Mouse (Mus musculus): Measurements from ENCODE around the gene Usp7. TPM values are rescaled to one million over a fixed set of nuclear protein-coding genes. Genes with fewer than 3 reads are reported as not detected.
A peak's percentile ranks its signal among the peaks of the same experiment; 100 is the strongest.

The Usp7 gene
- polyA plus RNA-seq (2015; fragmentation: Nextera tagmentation; extraction: Ambion mirVana), result 12.5 and 15.6 TPM in 2 replicates

DNA sequence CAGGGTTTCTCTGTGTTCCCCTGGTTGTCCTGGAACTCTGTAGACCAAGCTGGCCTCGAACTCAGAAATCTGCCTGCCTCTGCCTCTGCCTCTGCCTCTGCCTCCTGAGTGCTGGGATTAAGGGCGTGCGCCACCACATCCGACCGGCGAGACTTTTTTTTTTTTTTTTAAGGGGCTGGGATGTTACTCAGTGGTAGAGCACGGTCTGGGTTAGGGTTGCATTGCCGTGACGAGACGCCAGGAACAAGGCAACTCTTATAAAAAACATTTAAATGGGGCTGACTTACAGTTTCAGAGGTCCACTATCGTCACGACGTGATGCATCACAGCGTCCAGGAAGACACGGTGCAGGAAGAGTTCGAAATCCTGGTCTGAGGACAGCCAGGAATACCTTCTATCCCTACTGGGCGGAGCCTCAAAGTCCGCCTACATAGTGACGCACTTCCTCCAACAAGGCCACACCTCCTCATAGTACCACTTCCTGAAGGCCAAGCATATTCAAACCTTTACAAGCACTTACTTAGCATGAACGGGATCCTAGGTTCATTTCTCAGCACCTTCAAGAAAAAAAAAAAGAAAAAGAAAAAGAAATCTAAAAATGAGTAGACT lies at the start of gene Usp7:
Gene Usp7, minus strand, starts transcription at position 360 of the 609 bp plus-strand sequence.
- Histone ChIP-seq H3K27me3 (no peaks in the 10 kb centered on the region), H3K9ac (no peak within 1 kb of the TSS), H3K4me3 (no peak within 1 kb of the TSS), H3K36me3 (no peaks in the 10 kb centered on the region), H3K27ac (no peak within 1 kb of the TSS), H3K9me3 (replicated peaks) (no peaks in the 10 kb centered on the region), H3K4me2 (no peak within 1 kb of the TSS), H3K4me1 (replicated peaks) (no peaks in the 10 kb centered on the region)
- WGBS, result 88% methylated on average over 20 of the region's 20 CpGs
- ATAC-seq (replicated peaks; ENCODE audit: insufficient number of reproducible peaks, insufficient read depth, low FRiP score, low read depth), result no peak

- ATAC-seq (replicated peaks; ENCODE audit: insufficient number of reproducible peaks, insufficient read depth, low FRiP score, low read depth), result no peak
- Histone ChIP-seq H3K27ac (no peak overlapping the region), H3K27me3 (no peaks in the 10 kb centered on the region), H3K4me3 (no peak overlapping the region), H3K9ac (no peak overlapping the region), H3K4me2 (no peak overlapping the region), H3K36me3 (peaks cover 42% of the 10 kb centered on the region), H3K4me1 (replicated peaks) (peaks cover 5% of the 10 kb centered on the region; the same call in 1 of the 2 replicates), H3K9me3 (replicated peaks) (no peaks in the 10 kb centered on the region)
- 91% methylated on average over 3 of the region's 3 CpGs for WGBS
Measured at GRCm38 (mm10) chr16:8840557-8840956, 48.4 kb upstream of the Usp7 start.

DNA sequence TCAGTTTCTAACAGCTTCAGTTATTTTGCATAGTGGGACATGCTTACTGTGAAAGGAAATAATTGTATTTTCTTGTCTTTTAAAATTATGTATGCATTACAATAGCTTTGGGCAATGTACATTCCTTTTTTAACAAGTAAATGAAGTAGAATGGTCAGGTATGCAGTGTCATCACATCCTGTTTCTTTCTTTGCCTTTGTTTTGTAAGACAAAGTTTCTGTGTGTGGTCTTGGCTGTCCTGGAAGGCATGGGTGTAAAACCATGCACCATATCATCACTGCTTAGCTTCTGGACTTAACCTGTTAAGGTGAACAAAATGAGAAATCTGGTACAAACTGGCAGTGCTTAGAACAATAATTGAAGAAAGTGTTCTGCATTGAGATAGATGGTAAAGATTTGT lies 46.8 kb upstream of the Usp7 start:
- H3K9me3 ChIP-seq (replicated peaks), result no peaks in the 10 kb centered on the region
- peaks cover 39% of the 10 kb centered on the region for H3K36me3 ChIP-seq
- no peak for ATAC-seq (replicated peaks; ENCODE audit: insufficient number of reproducible peaks, insufficient read depth, low FRiP score, low read depth)
- H3K9ac ChIP-seq, result no peak overlapping the region
- no peaks in the 10 kb centered on the region for H3K27me3 ChIP-seq
- H3K4me2 ChIP-seq, result no peak overlapping the region
- H3K27ac ChIP-seq, result no peak overlapping the region
- H3K4me3 ChIP-seq, result no peak overlapping the region
- H3K4me1 ChIP-seq (replicated peaks), result peaks cover 7% of the 10 kb centered on the region

GRCm38 (mm10) chr16:8837595-8837994 lies 45.5 kb upstream of the Usp7 start:
- H3K4me3 ChIP-seq, result no peak overlapping the region
- peaks cover 32% of the 10 kb centered on the region for H3K36me3 ChIP-seq
- no peaks in the 10 kb centered on the region for H3K9me3 ChIP-seq (replicated peaks)
- no peak overlapping the region for H3K4me2 ChIP-seq
- ATAC-seq (replicated peaks; ENCODE audit: insufficient number of reproducible peaks, insufficient read depth, low FRiP score, low read depth), result no peak
- H3K9ac ChIP-seq, result no peak overlapping the region
- H3K4me1 ChIP-seq (replicated peaks), result peaks cover 15% of the 10 kb centered on the region
- H3K27me3 ChIP-seq, result no peaks in the 10 kb centered on the region
- WGBS, result 91% methylated on average over 1 of the region's 1 CpGs
- H3K27ac ChIP-seq, result no peak overlapping the region

- H3K27me3 ChIP-seq, result no peaks in the 10 kb centered on the region
- no peak overlapping the region for H3K9ac ChIP-seq
- H3K4me1 ChIP-seq (replicated peaks), result peaks cover 21% of the 10 kb centered on the region
- peaks cover 32% of the 10 kb centered on the region for H3K36me3 ChIP-seq
- no peak overlapping the region for H3K27ac ChIP-seq
- no peak for ATAC-seq (replicated peaks; ENCODE audit: insufficient number of reproducible peaks, insufficient read depth, low FRiP score, low read depth)
- no peak overlapping the region for H3K4me2 ChIP-seq
- H3K4me3 ChIP-seq, result no peak overlapping the region
- H3K9me3 ChIP-seq (replicated peaks), result no peaks in the 10 kb centered on the region
- 85% methylated on average over 1 of the region's 1 CpGs for WGBS
Measured at GRCm38 (mm10) chr16:8836876-8837275, 44.8 kb upstream of the Usp7 start.

DNA sequence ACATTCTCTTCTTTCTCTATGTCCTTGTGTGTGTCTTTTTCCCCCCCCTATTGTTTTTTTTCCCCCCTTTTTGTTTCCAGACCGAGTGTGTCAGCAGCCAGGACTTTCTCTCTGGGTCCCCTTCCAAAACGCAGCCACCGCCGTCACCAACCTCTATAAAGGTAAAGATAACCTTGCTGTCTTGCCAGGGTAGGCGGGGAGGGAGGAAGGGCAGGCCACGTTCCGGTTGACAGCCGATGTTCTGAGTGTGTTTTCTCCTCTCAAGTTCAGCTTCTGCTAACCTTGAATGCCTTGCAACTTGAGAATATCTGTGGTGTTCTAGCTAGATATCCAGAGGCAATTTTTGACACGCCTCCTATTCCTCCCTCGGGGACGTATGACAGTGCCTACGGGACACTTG lies 39.1 kb upstream of the Usp7 start:
- Histone ChIP-seq H3K27me3 (no peaks in the 10 kb centered on the region), H3K9me3 (replicated peaks) (no peaks in the 10 kb centered on the region), H3K4me2 (peak overlapping the region; percentile 75), H3K9ac (peak overlapping the region; percentile 100), H3K27ac (peak overlapping the region; percentile 98), H3K4me3 (peak overlapping the region; percentile 100), H3K36me3 (peaks cover 3% of the 10 kb centered on the region; the same call in 1 of the 2 replicates), H3K4me1 (replicated peaks) (peaks cover 29% of the 10 kb centered on the region)
- ATAC-seq (replicated peaks; ENCODE audit: insufficient number of reproducible peaks, insufficient read depth, low FRiP score, low read depth), result no peak
- 2% methylated on average over 12 of the region's 12 CpGs for WGBS

DNA sequence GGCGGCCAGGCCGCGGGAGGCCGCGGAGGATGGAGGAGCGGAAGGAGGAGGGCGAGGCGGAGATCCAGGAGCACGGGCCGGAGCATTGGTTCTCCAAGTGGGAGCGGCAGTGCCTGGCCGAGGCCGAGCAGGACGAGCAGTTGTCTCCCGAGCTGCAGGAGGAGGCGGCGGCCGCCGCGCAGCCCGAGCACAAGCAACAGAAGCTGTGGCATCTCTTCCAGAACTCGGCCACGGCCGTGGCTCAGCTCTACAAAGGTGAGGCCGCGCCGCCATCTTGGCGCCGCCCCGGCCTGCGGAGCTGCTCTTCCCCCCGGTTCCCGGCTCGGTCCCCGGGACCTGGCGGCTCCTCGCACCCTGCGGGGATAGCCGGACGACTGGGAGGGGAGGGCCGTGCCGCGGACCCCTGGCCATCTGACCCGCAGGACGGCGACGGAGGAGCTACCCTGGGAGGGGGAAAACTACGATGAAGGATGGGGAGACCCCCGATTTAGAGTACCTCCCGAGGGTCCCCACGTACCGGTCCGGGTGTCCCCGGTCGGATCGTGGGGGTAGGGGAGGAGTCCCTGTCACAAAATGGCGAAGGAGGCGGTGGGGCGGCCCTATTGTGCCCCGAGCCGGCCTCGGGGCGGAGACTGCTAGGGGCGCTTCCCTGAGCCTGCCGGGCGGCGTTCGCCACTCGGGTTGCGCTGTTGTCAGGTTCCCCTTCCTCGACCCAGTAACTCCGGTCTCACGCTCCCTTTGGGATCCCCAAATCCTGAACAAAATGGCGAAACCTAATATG lies 38.5 kb upstream of the Usp7 start:
- no peaks in the 10 kb centered on the region for H3K27me3 ChIP-seq
- H3K27ac ChIP-seq, result peak overlapping the region; percentile 98
- peak overlapping the region; percentile 100 for H3K4me3 ChIP-seq
- H3K4me1 ChIP-seq (replicated peaks), result peaks cover 29% of the 10 kb centered on the region
- peaks cover 3% of the 10 kb centered on the region; the same call in 1 of the 2 replicates for H3K36me3 ChIP-seq
- WGBS, result under 1% methylated on average over 70 of the region's 74 CpGs
- peak overlapping the region; percentile 75 for H3K4me2 ChIP-seq
- peak overlapping the region; percentile 100 for H3K9ac ChIP-seq
- ATAC-seq (replicated peaks; ENCODE audit: insufficient number of reproducible peaks, insufficient read depth, low FRiP score, low read depth), result peak; percentile 21
- no peaks in the 10 kb centered on the region for H3K9me3 ChIP-seq (replicated peaks)

DNA sequence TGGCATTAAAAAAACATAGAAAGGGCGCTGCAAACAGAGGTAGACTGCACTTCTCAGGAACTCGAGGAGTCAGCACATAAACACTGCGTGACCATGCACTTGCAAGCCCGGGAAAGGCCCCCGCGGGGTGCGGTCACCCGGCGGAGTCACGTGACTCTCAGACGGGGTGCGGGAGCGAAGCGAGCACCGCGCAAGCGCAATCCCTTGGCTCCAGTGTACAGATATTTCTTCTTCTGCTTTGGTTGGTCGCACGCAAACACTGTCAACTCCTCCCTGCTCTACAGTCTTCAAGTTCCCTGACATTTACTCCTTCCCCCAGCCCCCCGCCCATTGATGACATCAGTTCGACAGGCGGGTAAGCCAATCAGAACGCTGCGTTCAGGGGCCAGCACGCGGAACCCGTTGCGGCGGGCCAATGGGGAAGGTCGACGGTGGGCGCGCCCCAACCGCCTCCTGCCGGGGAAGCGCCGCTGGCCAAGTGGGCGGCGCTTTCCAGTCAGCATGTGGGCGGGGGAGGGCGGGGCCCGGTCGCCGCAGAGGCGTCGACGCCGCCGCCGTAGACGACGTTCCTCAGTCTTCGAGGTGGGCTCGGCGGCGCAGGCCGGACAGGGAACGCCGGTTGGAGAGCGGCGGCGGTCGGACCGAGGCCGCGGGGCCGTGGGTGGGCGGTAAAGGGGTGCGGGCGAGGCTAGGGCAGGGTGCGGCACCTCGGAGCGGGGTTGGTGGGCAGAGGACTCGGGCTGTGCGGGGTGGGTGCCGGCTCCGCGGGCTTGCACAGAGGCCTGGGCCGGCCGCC lies 37.7 kb upstream of the Usp7 start, which contains the start of gene 1810013L24Rik:
Gene 1810013L24Rik, plus strand, starts transcription at position 537 of the 796 bp plus-strand sequence.
- H3K4me2 ChIP-seq, result peak within 1 kb of the TSS; percentile 91
- H3K4me3 ChIP-seq, result peak within 1 kb of the TSS; percentile 100
- H3K9ac ChIP-seq, result peak within 1 kb of the TSS; percentile 100
- WGBS, result under 1% methylated on average over 78 of the region's 80 CpGs
- no peaks in the 10 kb centered on the region for H3K27me3 ChIP-seq
- peaks cover 3% of the 10 kb centered on the region; the same call in 1 of the 2 replicates for H3K36me3 ChIP-seq
- peak within 1 kb of the TSS; percentile 98 for H3K27ac ChIP-seq
- H3K4me1 ChIP-seq (replicated peaks), result peaks cover 29% of the 10 kb centered on the region
- H3K9me3 ChIP-seq (replicated peaks), result no peaks in the 10 kb centered on the region
- peak; percentile 93 for ATAC-seq (replicated peaks; ENCODE audit: insufficient number of reproducible peaks, insufficient read depth, low FRiP score, low read depth)

DNA sequence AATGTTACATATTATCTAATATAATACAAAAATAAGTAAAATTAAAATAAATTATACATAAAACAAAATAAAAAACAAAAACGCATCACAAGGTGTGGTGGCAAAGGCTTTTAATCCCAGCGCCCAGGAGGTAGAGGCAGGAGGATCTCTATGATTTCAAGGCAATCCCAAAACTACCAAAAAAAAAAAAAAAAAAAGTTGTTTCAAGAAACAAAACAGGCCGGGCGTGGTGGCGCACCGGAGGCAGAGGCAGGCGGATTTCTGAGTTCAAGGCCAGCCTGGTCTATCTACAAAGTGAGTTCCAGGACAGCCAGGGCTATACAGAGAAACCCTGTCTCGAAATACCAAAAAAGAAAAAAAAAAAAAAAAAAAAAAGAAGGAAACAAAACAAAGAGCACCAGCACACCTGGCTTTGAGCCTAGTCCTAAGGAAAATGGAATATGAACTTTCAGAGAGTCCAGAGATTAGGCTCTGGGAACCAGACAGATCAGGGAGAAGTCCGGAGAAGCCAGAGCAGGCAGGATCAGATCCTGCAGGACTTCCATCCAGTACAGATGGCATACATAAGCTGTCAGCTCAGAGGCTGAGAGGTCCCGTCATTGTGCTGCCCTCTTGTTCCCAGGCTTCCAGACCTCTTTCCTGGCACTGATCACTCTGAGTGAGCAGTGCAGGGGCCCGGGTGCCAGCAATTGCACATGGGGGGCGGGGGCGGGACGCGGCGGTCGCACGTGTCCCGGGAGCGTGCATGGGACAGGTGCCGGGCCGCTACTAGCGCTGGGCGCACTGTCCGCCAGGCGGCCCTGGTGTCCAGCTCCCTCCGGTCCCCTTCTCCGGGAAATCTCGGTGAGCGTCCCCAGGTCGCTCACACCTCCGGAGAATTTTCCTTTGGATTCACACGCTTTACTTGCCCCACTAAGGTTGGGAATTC lies 36.8 kb upstream of the Usp7 start:
- Histone ChIP-seq H3K9ac (peak overlapping the region; percentile 65), H3K36me3 (0 out of 2 replicates have a peak, but pooled peaks cover 3% of the 10 kb centered on the region), H3K4me3 (peak overlapping the region; percentile 100)

GRCm38 (mm10) chr16:8827366-8827765 lies 35.3 kb upstream of the Usp7 start:
- no peak overlapping the region for H3K4me2 ChIP-seq
- H3K36me3 ChIP-seq, result no peaks in the 10 kb centered on the region
- WGBS, result 73% methylated on average over 7 of the region's 7 CpGs
- no peak overlapping the region for H3K9ac ChIP-seq
- H3K9me3 ChIP-seq (replicated peaks), result no peaks in the 10 kb centered on the region
- no peaks in the 10 kb centered on the region for H3K27me3 ChIP-seq
- H3K4me3 ChIP-seq, result no peak overlapping the region
- no peak overlapping the region for H3K27ac ChIP-seq
- peaks cover 13% of the 10 kb centered on the region for H3K4me1 ChIP-seq (replicated peaks)
- ATAC-seq (replicated peaks; ENCODE audit: insufficient number of reproducible peaks, insufficient read depth, low FRiP score, low read depth), result no peak

More for the DNA sequence above, 36.8 kb upstream of the Usp7 start:
- Histone ChIP-seq H3K4me2 (peak overlapping the region; percentile 91), H3K9me3 (replicated peaks) (no peaks in the 10 kb centered on the region), H3K27ac (peak overlapping the region; percentile 93), H3K27me3 (no peaks in the 10 kb centered on the region), H3K4me1 (replicated peaks) (peaks cover 27% of the 10 kb centered on the region)
- 11% methylated on average over 33 of the region's 33 CpGs for WGBS
- ATAC-seq (replicated peaks; ENCODE audit: insufficient number of reproducible peaks, insufficient read depth, low FRiP score, low read depth), result peak; percentile 61
